Mouse (Mus musculus): ENCODE measurements around the gene Hps1.

Gene Hps1

GRCm38 (mm10) chr19:42713770-42714169 lies 66.0 kb downstream of the Hps1 start:
- DNase-seq = no peak

All from kidney, postnatal 10 days (tissue).